Mouse (Mus musculus) left cerebral cortex, adult 9 months (tissue): ENCODE measurements at regions not wholly inside any gene's neighbourhood (a gene's known extent, or its start where the extent isn't known, plus 50 kb on each side); places are given as distances from the start of the nearest gene placed in this dataset.

Source experiments
- DNase-seq, 2 experiments: peaks; one replicate each; pipeline ENCODE4 v3.0.0; 2022; ENCODE audit warnings: low spot score in 2 of 2

DNA sequence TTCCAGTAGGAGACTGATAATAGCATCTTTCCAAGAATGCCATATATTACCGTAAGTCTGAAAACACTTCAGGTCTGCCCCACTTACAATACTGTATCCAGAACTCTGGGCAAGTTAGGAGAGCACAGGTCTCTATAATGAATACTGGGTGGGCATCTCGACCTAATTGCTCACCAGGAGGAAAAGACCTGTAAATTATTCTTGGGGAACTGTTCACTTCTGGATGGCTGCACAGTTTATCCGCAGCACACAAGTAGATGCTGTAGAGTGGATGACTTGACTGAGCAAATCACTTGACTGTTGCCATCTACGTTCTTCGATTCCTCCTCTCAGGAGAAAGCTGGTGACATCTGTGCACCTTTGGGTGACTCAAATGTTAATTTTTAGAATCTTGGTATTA is 159.8 kb downstream of the Rpl36a-ps1 start:
- no peak for DNase-seq

DNA sequence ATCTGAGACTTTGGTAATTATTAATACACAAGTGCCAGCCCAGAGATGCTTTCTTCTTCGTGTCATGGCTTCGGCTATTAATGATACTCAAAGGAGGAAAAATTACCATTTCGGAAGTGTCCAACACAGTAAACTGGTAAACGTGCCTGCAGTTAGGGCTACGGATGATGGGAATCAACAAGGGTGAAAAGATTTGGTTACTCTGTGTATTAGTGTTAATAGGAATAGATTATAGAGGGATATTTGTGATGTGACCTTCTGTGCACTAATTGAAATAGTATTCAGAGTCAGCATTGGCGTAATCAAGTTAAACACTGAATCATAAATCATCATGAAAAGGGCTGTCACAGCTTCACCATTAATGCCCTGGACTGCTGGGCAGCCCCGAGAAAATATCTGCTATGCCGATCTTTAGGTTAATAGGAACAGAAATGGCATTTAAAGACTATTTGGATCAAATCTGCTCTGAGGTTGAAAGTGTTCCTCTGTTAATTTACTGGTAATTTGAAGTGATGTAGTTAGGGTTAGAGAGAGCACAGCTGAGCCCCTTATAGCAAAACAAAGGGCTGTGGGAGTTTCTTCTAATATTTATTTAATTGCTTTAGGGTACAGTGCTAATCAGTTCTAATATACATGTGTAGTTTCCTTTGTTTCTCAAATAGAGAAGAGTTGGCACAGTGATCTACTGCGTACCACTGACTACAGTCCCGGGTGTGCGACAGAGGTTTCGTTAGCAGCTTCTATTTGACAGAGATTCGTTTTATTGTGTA is 160.7 kb downstream of the Rpl36a-ps1 start:
- DNase-seq: no peak

DNA sequence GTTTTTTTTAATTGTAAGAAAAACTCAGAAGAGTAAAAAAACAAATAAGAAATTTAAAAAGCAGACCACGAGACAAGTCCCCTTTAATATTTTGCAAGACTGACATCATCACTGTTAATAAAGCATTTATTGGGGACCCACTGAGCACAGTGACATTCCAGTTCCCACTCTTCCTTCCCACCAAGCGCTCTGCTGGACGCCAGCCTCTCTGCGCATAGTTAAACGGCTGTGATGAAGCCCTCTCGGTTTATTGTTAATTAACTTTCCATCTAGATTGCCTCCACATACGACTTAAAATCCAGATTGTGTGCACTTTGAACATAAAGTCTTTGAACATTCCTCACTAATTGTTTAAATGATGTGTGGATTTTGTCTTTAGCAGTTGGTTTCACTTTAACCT is 161.7 kb downstream of the Rpl36a-ps1 start:
- no peak for DNase-seq

DNA sequence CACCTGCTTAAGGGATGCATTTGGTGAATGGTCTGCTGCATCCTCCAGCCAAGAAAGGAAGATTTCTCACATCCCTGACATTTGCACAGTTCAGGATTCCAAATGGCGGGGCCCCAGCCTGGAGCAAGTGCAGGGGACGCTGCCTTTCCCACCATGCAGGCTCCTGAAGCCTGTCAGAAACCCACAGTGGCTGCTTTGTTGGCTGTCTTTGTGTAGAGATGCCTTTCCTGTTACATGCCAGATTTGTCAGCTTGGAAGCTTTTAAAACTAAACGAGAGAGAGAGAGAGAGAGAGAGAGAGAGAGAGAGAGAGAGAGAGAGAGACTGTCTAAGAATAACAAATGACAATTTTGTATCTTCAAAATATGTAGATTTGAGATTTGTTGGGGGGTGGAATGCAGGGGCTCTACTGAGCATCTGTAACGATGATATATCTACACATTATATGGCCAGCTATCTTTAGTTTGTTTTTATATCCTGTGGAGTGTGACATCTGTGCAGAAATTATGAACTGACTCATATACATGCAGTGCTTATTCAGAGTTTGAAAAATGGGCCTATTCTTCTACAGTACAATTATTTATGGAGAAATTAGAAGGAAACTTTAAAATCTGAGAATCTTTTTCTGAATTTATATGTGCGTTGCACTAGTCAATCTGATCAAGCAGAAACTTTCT is 164.0 kb downstream of the Rpl36a-ps1 start:
- no peak for DNase-seq

DNA sequence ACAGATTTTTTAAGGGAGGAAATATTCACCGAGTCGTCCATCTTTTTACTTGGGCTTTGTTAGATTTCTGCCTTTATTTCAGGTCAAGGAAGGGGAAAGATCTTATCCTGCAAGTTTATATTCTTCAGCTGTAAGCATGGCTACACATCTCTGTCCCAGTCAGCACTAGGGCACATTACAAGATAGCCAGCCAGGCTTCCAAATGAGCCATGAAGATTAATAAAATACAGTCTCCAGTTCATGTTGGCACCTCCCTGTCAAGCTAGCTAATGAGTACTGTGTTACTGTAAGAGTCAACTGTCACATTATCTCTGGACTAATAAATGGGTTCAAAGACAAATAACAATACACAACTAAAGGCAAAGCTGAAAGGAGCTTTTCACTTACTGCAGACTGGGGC is 166.6 kb downstream of the Rpl36a-ps1 start:
- DNase-seq: no peak

DNA sequence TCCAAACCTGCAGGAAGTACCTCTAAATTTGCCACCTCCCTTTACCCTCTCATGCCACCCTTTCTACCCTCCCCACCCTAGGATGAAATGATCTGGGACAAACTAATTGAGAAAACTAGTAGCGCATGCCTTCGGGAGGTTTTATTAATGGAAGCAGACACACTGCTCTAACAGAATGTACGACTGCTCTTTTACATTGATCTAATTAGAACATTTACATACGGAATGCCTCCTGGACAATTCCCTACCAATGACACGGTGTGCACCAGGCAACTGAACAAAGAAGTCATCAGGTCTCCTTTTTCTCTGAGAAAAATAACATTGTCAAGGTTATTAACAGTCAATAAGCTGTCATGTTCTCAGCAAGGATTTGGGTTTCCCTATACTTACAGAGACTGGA is 180.5 kb downstream of the Rpl36a-ps1 start:
- no peak for DNase-seq

DNA sequence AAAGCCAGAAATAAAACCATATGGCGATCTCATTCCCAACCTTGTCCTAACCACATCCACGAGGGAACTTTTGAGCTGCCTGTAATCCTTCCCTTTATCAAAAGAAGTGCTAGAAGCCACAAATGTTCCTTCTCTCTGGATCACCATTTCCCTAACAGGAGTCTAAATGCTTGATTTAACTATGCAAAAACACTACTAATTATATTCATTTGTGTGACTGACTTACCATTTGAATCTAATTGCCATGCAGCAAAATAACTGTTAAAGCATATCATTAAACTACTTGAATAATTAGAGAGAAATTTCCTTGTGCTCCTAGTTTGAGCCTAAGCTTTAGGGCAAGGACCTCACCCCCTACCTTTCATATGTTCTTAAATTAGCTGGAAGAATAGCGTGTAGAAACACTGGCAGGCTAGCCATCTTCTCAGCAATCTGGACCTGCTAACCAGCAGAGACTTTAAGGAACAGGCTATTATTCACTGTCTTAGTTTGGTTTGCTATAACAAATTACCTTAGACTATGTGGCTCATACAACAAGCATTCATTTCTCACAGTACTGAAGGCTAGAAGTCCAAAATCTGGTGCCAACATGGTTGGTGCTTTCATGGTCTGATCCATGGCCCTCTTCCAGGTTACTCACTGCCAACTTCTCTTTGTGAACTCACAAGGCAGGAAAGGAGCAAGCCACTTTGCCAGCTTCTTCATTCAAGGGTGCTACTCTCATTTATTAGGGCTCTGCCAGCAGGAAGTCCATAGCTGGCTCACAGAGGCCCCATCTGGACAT is 183.7 kb downstream of the Rpl36a-ps1 start:
- DNase-seq: peak; percentile 3 to 20

DNA sequence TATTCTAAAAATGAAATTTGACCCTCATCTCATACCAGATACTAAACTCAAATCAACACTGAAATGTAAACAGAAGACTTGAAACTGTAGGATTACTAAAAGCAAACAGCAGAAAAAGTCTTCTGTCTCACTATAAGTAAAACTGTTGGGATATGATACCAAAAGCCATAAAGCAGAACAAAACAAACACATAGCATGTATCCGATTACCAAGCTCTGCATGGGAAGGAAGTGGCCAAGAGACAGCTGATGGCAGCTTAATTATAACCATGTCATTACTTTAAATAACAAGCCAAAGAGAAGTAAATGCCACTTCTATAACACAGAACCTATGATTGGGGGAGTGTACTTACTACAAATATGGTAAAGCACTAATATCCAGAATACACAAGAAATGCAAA is 186.0 kb downstream of the Rpl36a-ps1 start:
- DNase-seq: no peak

DNA sequence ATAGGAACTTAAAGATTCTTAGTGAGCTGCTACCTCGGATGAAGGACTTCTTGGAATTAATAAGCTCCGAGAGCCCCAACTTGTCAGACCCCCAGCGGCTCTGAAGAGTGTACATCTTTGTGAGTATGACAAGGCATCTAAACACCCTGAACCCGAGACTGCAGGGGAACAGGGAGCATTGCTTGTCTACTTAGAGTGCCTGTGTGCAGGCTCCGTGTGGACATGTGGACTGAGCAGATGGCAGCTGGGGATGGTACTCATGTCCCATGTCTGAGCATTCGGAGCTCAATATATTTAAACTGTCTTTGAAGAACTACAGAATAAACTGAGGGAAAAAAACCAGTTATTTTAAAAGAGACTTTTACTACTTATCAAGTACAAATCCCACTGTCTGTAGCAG is 189.1 kb downstream of the Rpl36a-ps1 start:
- DNase-seq: no peak

DNA sequence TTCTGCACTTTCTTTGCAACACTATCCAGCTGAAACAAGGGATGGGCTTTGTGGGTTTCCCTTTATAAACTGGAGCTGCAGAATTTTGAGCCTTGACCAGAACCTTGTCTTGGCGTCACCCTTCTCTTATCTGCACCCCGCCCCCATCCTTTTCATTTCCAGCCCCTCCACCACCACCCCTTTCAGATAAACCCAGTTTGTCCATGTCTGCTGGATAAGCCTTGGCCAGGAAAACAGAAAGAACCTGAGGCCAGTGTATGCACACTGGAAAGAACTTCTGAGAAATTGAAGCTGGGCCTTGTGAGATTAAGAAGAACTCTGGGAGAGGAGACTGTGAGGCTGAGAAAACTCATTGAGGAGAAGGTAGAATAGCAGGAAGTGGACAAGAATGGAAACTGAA is 192.8 kb downstream of the Rpl36a-ps1 start:
- DNase-seq: no peak

DNA sequence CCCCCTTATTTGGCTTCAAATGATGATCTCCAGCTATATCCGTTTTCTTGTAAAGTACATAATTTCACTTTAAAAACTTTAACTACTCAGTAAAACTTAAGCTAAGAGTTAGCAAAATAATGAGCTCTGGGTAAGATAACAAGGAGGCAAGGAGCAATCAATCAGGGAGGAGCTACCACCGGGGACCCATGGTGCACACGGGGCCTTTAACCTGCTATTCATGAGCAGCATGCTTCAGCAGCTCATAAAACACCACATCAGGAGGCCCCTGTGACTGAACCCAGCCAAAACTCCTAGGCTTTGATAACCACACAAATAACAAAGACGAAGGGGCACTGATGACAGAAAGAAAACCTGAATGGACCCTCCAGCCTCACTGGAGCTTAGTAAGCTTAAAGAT is 202.1 kb downstream of the Rpl36a-ps1 start:
- no peak for DNase-seq

DNA sequence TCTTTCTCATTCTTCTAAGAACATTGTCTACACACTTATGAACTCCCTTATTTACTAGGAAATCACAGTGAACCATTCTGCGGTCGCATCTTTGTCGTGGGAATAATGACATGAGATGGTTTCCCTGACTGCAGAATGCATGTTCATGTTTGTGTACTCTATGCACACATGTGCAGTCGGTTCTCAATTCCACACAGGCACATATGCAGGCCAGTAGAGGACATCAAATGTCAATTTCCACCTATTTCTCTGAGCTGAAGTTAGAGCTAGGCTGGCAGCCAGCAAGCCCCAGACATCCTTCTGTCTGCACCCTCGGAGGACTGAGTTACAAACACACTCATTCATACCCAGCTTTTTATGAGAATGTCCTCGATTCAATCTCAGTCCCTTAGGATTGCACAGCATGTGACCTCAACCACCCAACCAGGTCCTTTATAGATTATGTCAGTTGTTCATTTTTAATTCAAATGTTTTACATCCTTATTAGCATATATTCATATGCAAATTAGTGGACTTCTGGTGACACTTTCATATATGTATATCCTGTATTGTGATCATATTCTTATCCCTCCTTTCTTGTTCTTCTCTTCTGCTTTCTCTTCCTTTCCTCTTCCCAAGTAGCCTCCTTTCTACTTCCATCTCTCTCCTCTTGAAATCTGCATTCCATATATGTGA is 202.7 kb downstream of the Rpl36a-ps1 start:
- no peak for DNase-seq

DNA sequence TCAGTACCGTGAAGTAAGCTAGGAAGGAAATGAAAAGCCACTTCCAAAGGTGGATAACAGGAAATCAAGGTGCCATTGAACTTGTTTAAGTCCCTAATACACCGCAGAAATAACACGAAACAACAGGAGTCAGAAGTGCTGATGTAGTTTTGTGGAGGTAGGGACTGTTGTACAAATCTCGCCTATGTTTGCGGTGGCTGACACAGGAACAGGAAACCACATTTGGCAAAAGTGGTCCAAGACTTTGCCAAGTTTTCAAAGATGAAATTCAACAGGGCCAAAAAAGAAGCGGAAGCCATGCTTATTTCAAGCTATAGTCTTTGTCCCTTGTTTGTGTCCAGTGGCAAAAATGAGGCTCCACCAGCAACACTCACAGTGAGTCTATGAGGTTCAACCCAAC is 204.3 kb downstream of the Rpl36a-ps1 start:
- no peak for DNase-seq

DNA sequence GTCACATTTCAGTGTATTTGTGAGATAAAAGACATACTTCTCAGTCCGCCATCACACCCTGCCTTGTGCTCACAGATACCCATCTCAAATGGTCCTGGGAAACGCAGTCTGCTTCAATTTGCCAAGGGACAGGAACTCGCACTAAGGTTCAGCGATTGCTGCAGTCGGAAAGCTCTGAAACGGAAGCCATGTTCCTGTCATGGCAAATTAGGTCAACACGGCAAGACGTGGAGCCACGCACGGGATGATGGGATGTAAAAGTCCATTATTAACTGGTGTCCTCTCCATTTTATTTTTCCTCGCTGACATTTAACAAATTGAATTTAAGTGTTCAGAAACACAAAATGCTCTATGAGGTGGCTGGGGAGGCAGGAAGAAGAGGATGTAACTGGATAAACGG is 212.4 kb downstream of the Rpl36a-ps1 start:
- no peak for DNase-seq

DNA sequence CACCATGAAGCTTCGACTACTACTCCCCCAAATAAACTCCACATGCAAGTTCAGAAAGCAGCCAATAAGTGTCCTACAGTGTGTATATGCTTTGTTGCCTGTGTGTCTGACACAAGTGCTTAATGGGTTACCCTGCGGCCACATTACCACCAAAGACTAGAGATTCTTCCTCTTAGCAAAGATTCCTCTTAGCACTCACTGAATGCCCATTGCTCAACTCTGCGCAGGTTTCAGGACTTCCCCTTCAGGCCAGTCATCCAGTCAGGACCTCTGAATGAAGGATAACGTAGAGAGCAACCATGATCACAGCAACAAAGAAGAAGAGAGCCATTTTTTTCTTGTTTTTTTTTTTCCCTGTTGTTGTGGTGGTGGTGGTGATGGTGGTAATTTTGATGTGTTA is 222.0 kb downstream of the Rpl36a-ps1 start:
- no peak for DNase-seq

DNA sequence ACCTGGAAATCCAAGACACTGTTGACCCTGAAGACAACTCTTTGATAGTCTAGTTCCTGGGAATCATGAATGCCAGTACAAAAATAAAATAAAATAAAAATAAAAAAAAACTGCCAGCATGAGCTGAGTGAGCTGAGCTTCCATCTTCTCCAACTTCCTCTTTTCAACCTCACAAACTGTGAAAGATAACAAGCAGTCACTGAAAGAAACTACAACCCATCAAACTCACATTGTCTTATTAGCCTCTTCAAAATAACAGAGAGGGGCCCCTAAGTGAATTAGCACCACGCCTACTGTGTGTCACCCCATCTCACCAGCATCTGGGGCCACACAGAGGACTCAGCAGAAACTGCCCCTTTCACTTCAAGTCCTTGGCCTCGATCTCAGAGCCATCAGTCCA is 225.3 kb downstream of the Rpl36a-ps1 start:
- no peak for DNase-seq

DNA sequence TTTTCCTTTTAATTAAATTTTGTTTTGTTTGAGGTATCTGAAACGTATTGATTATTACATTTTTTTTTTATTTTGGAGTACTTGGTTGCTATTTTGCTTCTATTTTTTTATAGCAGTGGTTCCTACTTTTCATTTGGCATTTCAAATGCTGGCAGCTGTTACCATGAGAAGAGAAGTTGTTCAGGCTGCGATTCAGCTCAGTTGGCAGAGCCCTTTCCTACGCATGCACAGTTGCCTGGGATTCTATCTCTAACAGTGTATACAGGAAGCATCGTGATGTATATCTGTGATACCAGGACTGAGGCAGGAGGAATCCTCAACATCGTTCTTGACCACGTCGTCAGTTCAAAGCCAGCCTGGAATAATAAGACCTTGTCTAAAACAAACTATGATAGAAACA is 226.6 kb downstream of the Rpl36a-ps1 start:
- DNase-seq: peak in 1 of 2 experiments; percentile 3

DNA sequence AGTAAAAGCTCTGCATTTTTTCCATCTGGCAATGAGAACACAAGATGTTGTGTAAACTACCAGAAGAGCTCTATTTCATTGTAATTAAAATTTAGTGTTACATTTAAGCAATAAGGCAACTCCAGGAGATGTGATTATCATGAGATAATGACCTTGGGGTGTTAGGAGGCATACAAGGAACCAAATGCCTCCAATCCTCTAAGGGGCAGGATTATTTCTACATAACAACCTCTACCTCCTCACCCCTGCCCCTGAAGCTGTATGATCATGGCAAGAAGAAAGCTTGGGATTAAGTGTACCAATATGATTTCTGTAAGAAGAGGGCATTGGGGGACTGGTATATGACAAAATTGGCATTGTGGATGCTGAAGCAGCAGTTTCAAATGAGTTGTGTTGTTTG is 228.8 kb downstream of the Rpl36a-ps1 start:
- no peak for DNase-seq

DNA sequence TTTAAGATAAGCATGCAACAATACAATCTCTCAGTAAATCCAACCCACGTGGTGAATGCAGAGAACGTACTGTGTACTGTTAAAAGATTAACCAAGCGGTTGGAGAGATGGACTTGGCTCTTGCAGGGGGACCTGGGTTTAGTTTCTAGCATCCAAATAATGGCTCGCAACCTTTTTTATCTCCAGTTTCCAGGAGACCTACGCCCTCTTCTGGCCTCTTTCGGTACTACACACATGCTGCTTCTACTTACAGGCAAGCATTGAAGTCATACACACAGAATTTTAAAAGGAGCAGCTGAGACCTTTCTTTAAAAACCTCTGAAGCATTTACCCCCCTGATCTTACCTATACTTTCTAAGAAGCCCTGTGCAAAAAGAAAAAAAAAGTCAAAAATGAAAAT is 243.4 kb downstream of the Rpl36a-ps1 start:
- no peak for DNase-seq

DNA sequence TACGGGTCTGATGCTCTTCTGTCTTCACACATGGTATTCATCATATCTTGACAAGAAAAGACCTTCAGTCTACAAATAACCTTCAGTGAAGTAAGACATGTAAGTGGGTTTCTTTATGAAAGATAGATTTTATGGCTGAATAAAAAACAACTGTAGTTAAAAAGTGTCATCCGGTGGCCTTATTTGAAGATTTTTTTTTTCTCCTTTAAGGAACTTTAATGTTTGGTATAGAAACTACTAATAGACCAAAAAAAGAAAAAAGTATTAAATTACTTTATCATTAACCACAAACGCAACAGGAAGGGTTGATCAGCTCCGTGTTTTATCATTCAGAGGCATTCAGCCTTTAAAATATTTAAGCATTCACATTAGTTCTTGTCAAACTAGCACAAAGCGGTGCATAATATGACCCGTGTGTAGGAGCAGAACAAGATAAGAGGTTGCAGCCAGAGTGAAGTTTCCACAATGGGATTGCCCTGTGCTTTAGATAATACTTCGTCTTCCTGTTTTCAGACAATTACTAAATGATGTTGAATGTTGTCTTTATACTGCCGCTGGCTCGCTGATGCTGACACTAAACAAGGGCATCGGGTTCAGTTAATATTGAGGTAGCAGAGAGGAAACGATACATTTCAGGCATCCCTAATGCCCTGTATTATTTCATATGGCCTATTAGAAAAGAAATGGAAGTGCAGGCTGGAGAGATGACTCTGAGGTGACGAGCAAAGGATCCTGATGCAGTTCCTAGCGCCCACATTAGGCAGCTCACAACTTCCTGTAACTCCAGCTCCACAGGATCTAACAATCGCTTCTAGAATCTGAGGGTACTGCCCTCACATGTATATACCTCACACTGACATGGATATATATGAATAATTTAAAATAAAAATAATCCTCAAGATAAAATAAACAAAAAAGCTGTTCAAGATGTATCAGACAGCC is 244.8 kb downstream of the Rpl36a-ps1 start:
- DNase-seq: no peak

DNA sequence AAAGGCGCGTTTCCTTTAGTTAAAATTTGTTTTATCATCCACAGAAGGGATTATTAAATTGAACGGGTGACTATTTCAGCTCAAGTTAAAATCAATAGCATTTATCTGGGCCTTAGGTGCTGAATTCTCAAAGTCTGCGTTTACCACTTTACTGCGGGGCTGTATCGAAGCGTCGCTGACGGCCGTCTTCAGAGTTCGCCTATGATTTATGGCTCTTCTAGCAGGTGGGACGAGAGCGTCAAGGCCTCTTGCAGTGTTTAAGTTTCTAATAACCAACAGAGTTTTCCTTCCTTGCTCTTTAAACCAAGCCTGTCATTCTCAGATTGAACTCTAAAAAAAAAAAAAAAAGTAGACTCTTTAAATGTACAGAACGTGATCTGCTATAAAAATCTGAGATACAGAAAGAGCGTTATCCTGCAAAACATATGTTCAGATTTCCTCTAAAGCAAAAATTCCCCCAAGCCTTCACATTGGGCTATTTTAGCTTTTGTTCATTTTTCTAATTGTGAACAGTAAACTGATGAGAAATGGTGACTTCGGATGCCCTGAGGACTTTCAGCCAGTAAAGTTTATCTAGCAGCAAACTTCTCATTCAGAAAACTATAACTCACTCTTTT is 246.9 kb downstream of the Rpl36a-ps1 start:
- no peak for DNase-seq
